Mouse (Mus musculus): ENCODE measurements around the gene Eef1g. TPM values are rescaled to one million over a fixed set of nuclear protein-coding genes. Genes with fewer than 3 reads are reported as not detected.

Eef1g gene
- 286 and 289 TPM in 2 replicates for polyA plus RNA-seq (2012; rRNA removed)

DNA sequence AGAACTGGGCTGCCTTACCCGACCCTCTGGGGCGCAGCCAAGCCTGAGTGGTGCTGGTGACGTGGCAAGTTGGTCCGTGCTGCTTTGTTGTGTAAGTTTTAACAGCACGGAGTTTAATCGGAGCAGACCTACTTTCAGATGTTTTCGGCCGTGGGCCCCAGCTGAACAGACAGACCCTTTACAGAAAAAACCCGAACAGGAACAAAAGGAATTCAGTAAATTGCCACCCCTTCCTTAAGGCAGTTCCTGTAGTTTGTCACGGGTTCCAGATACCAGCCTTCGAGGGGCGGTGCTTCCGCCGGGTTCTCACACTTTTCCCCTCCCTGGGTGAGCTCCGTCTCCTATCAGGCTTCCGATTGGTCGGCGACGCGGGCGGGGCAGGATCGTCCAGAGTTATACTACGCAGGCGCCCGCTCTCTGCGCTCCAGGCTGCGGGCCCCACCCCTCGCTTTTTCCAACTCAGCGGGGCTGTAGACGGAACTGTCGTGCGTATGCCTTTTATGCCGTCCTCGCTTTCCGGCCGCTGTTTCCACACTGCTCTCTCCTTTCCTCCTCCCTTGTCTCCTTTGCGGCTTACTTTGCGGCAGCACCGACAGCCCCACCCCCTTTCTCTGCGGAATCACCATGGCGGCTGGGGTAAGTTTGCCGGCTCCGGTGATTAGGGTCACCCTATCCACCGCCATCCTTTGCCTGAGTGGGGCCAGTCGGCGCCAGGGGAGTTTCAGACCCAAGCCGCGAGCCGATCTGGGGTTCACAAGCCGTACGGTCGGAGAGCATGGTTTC lies at the start of gene Eef1g:
Gene Eef1g (plus strand): TSS at position 452 of the 783 bp plus-strand sequence.
- Histone ChIP-seq H3K27ac (ENCODE audit: insufficient read depth, low read length) (peak within 1 kb of the TSS; percentile 63), H3K4me1 (ENCODE audit: control insufficient read depth, insufficient read depth, low read length) (peaks cover 4% of the 10 kb centered on the region; the same call in 1 of the 2 replicates), H3K4me3 (ENCODE audit: insufficient read depth, low read length) (peak within 1 kb of the TSS; percentile 62)
- peak; percentile 39; the same call in 1 of the 2 replicates for TF ChIP-seq POLR2A (IDR thresholded peaks at IDR 0.05; ENCODE audit: extremely low read depth, insufficient read depth, low read length)
- no peak for TF ChIP-seq CTCF (IDR thresholded peaks at IDR 0.05; ENCODE audit: extremely low read depth, insufficient read depth, low read length)

DNA sequence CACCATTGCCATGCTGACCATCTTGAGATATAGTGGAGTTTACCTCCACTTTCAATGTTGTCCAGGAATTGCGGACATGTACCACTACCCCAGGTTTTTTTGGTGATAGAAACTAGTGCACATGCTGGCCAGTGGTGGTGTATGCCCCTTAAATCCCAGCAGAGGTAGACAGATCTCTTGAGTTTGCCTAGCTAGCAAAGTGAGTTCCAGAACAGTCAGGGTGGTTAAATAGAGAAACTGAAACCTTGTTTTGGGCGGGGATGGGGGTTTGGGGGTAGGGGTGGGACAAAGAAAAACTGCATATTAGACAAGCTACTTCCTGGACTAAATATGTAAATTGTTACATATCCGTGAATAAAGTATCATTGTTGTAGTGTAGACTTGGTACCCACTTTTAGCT lies 47.8 kb upstream of the Eef1g start:
- Histone ChIP-seq H3K27ac (ENCODE audit: insufficient read depth, low read length) (no peak overlapping the region), H3K4me3 (ENCODE audit: insufficient read depth, low read length) (no peak overlapping the region), H3K4me1 (ENCODE audit: control insufficient read depth, insufficient read depth, low read length) (peaks cover 3% of the 10 kb centered on the region; the same call in 1 of the 2 replicates)
- TF ChIP-seq POLR2A (IDR thresholded peaks at IDR 0.05; ENCODE audit: extremely low read depth, insufficient read depth, low read length) = no peak
- TF ChIP-seq CTCF (IDR thresholded peaks at IDR 0.05; ENCODE audit: extremely low read depth, insufficient read depth, low read length) = no peak

DNA sequence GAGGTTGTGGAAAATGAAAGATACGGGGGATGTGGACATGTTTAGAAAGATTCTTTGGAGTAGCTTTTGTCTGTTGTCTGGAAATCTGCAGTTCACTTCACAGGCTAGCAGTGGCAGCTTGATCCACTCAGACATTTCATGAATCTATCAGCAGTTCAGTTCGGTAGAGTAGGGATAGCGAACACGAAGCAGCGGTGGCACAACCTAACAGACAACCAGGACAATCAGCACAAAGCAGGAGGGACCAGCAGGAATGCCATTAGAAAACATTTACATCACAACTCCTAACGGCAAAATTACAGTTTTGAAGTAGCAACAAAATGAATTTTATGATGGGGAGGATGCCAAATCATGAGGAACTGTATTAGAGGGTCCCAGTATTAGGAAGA lies 47.2 kb upstream of the Eef1g start:
- peak overlapping the region; percentile 73; the same call in 1 of the 2 replicates for H3K4me3 ChIP-seq (ENCODE audit: insufficient read depth, low read length)
- peak overlapping the region; percentile 67 for H3K27ac ChIP-seq (ENCODE audit: insufficient read depth, low read length)
- TF ChIP-seq POLR2A (IDR thresholded peaks at IDR 0.05; ENCODE audit: extremely low read depth, insufficient read depth, low read length) (no peak), CTCF (IDR thresholded peaks at IDR 0.05; ENCODE audit: extremely low read depth, insufficient read depth, low read length) (no peak)
- H3K4me1 ChIP-seq (ENCODE audit: control insufficient read depth, insufficient read depth, low read length) = peaks cover 3% of the 10 kb centered on the region; the same call in 1 of the 2 replicates

DNA sequence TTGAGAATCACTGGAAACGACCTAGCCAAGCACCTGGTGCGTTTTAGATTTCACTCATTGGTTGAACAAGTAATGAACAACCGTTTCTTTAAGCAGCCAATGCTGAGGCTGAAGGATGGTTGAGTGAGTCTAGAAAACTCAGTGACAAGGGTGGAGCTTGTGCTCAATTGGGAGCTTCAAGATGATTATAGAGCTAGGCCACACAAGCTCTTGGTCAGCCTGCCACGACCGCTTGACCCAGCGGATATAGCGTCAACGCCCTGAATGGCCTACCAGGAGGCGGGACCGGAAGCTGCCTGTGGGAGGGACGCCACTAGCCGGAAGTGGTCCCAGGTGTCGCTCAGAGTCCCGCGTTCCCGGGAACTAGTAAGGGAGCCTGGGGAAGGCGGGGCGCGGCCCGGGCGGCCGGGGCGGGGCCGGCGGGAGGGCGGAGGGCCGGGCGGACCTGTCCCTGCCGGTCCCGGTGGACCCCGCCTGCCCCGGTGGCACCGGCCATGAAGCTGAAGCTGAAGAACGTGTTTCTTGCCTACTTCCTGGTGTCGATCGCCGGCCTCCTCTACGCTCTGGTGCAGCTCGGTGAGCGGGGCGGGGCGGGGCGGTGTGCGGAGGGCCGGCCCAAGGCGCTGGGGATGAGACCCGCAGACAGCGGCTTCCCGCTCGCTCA lies 46.6 kb upstream of the Eef1g start, which contains the start of gene B3gat3:
Gene B3gat3 (plus strand): TSS at position 302 of the 664 bp plus-strand sequence.
- Histone ChIP-seq H3K4me3 (ENCODE audit: insufficient read depth, low read length) (peak within 1 kb of the TSS; percentile 73), H3K27ac (ENCODE audit: insufficient read depth, low read length) (peak within 1 kb of the TSS; percentile 67), H3K4me1 (ENCODE audit: control insufficient read depth, insufficient read depth, low read length) (peaks cover 3% of the 10 kb centered on the region; the same call in 1 of the 2 replicates)
- TF ChIP-seq POLR2A (IDR thresholded peaks at IDR 0.05; ENCODE audit: extremely low read depth, insufficient read depth, low read length) (peak; percentile 93), CTCF (IDR thresholded peaks at IDR 0.05; ENCODE audit: extremely low read depth, insufficient read depth, low read length) (no peak)

DNA sequence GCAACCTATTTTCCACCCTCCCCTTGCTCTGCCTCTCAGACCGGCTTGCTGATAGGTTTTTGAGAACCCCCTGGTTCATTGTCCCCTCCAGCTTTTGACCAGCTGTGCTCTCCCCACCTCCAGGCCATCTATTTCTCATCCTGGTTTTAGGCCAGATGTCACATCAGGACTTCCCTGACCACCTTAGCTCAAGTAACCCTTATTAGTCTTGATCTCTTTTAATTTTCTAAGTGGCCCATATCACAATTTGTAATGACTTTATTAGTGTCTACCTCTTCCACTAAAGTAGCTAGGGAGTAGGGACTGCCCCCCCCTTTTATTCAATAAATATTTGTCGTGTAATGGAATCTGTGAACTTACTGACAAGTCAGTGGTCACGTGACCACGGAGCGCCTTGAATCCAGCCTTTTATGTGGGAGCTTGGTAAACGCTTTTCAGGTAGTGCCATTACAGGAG lies 46.0 kb upstream of the Eef1g start:
- 0 out of 2 replicates have a peak overlapping the region, but pooled peaks have one; percentile 4 for H3K27ac ChIP-seq (ENCODE audit: insufficient read depth, low read length)
- TF ChIP-seq CTCF (IDR thresholded peaks at IDR 0.05; ENCODE audit: extremely low read depth, insufficient read depth, low read length) = no peak
- TF ChIP-seq POLR2A (IDR thresholded peaks at IDR 0.05; ENCODE audit: extremely low read depth, insufficient read depth, low read length) = no peak
- H3K4me1 ChIP-seq (ENCODE audit: control insufficient read depth, insufficient read depth, low read length) = peaks cover 3% of the 10 kb centered on the region; the same call in 1 of the 2 replicates
- peak overlapping the region; percentile 73 for H3K4me3 ChIP-seq (ENCODE audit: insufficient read depth, low read length)

DNA sequence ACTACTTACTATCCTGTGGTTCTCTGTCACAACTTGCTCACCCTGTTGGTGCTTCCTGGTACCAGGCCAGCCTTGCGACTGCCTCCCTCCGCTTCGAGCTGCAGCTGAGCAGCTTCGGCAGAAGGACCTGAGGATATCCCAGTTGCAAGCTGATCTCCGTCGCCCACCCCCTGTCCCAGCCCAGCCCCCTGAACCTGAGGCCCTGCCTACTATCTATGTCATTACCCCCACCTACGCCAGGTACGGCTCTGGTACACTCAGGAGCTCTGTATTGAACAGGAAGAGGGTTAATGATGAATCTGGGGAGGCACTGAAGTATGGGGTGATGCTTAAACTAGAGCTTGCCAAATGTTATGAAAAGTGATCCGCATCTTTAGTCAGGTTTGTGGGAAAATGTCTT lies 45.1 kb upstream of the Eef1g start:
- Histone ChIP-seq H3K4me1 (ENCODE audit: control insufficient read depth, insufficient read depth, low read length) (peaks cover 3% of the 10 kb centered on the region; the same call in 1 of the 2 replicates), H3K4me3 (ENCODE audit: insufficient read depth, low read length) (no peak overlapping the region; the same call in 1 of the 2 replicates), H3K27ac (ENCODE audit: insufficient read depth, low read length) (no peak overlapping the region)
- TF ChIP-seq POLR2A (IDR thresholded peaks at IDR 0.05; ENCODE audit: extremely low read depth, insufficient read depth, low read length) (no peak), CTCF (IDR thresholded peaks at IDR 0.05; ENCODE audit: extremely low read depth, insufficient read depth, low read length) (no peak)

DNA sequence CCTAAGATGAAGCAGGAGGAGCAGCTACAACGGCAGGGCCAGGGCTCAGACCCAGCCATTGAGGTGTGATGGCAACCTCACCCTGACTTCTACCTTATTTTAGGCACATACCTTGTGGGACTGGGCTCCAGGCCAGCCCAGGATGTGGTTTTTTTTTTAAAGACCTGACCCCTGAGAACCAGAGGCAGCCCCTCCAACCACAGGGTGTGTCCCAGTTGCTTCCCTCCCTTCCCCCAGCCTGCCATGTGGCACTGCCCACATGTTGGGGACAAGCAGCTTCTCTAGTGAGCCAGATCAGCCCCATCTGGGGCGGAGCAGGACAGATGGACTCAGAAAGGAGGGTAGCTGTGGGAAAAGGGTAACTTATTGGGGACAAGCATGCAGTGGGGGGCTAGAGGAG lies 40.1 kb upstream of the Eef1g start:
- Histone ChIP-seq H3K27ac (ENCODE audit: insufficient read depth, low read length) (no peak overlapping the region), H3K4me1 (ENCODE audit: control insufficient read depth, insufficient read depth, low read length) (no peaks in the 10 kb centered on the region), H3K4me3 (ENCODE audit: insufficient read depth, low read length) (no peak overlapping the region)
- TF ChIP-seq CTCF (IDR thresholded peaks at IDR 0.05; ENCODE audit: extremely low read depth, insufficient read depth, low read length) = no peak
- no peak for TF ChIP-seq POLR2A (IDR thresholded peaks at IDR 0.05; ENCODE audit: extremely low read depth, insufficient read depth, low read length)

DNA sequence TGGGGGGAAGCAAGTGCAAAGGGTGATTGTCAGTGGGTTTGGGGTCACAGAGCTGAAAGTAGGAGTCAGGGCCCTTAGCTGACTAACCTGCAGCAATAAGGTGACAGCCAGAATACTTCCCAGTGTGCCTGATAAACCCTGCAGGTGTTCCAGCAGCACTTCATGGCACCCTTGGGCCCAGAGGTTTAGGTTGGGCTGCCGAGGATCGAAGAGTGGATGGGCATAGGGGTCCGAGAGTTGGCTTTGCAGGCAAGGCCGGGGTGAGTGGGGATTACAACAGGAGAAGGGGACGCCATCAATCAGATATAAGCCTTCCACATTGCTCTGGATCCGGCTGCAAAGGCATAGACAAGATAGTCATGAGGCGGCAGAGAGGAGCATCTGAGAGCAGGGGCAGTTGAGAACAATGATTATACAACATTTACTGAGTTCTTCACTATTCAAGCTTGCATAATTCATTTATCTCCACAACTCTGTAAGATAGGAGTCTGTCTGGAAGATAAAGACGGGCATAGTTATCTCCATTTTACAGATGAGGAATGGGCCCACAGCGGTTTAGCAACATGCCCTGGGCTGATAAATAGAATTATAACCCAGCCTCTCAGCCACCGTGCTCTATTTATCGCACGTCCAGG lies 38.8 kb upstream of the Eef1g start:
- Histone ChIP-seq H3K27ac (ENCODE audit: insufficient read depth, low read length) (no peak overlapping the region), H3K4me1 (ENCODE audit: control insufficient read depth, insufficient read depth, low read length) (no peaks in the 10 kb centered on the region), H3K4me3 (ENCODE audit: insufficient read depth, low read length) (no peak overlapping the region)
- TF ChIP-seq CTCF (IDR thresholded peaks at IDR 0.05; ENCODE audit: extremely low read depth, insufficient read depth, low read length) (no peak), POLR2A (IDR thresholded peaks at IDR 0.05; ENCODE audit: extremely low read depth, insufficient read depth, low read length) (no peak)

DNA sequence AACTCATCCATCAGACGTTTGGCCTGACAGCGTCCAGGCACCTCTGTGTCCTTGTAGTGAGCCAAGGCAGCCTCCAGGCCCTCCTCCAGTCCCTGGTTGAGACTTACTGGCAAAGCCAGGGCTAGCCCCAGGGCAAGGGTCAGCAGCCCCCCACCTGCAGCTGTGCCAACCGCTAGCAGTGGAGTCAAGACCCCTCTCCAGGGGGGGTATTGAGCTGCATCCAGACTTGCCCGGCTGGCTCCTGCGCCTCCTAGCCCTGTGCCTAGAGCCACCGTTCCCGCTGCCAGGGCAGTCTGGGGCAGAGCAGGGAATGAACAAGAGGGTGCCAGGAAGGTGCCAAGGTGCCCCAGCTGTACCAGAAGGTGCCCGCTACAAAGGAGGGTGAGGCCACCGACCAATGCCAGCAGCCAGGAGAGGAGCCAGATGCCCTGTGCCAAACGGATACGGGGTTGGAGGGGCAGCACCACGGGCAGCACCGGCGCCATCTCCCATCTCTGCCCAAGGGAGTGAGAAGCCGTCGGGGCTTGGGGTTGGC lies 38.1 kb upstream of the Eef1g start:
- no peak overlapping the region for H3K27ac ChIP-seq (ENCODE audit: insufficient read depth, low read length)
- no peaks in the 10 kb centered on the region for H3K4me1 ChIP-seq (ENCODE audit: control insufficient read depth, insufficient read depth, low read length)
- TF ChIP-seq POLR2A (IDR thresholded peaks at IDR 0.05; ENCODE audit: extremely low read depth, insufficient read depth, low read length) (no peak), CTCF (IDR thresholded peaks at IDR 0.05; ENCODE audit: extremely low read depth, insufficient read depth, low read length) (no peak)
- H3K4me3 ChIP-seq (ENCODE audit: insufficient read depth, low read length) = peak overlapping the region; percentile 17

Data from cortical plate, adult 2 months (tissue).